Mouse (Mus musculus): Measurements from ENCODE around the gene D11Wsu47e.

DNA sequence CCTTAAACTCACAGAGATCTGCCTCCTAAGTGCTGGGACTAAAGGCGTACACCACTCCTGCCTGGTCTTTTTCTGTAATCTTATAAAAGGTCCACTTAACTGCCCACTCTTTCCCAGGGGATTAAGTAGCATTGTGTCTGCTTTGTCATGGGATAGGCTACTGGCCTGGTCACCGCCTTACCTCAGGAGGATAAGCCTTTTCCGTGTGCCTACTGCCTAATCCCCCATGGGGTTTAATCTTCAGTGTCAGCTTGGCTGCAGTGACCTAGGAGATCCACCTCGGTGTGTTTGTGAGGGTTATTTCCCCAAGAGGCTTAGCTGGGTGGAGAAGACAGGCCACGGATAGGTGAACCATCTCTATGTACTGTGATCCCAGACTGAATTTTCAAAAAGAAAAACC is 13.4 kb downstream of the D11Wsu47e start:
- TF ChIP-seq CHD2 (IDR thresholded peaks at IDR 0.05; ENCODE audit: low read depth, low read length) (no peak), ZC3H11A (IDR thresholded peaks at IDR 0.05; ENCODE audit: borderline replicate concordance, low read depth, low read length) (no peak), MAFK (IDR thresholded peaks at IDR 0.05; ENCODE audit: insufficient read depth, low read depth, low read length) (no peak), ZNF384 (IDR thresholded peaks at IDR 0.05; ENCODE audit: low read depth, low read length) (no peak), HCFC1 (IDR thresholded peaks at IDR 0.05; ENCODE audit: borderline replicate concordance, insufficient read depth, low read length) (no peak)

Measured in ES-E14 (cell line).